Mouse (Mus musculus) heart, adult 2 months (tissue): Measurements from ENCODE around the gene Qtrt2. TPM values are rescaled to one million over a fixed set of nuclear protein-coding genes. Genes with fewer than 3 reads are reported as not detected.

Experiments
- DNase-seq, 2 experiments: peaks; one replicate each; pipeline ENCODE4 v3.0.0; 2021
- H3K27ac ChIP-seq: fragments of 200-600 bp; 2 replicates; pipeline ENCODE4 v1.8.1; 2022
- H3K27me3 ChIP-seq: fragments of 200-500 bp; 2 replicates; pipeline ENCODE4 v1.6.1; 2012; ENCODE audit warnings: mild to moderate bottlenecking, low read length, inconsistent platforms, mixed read lengths; ENCODE audit not compliant: control insufficient read depth, insufficient read depth
- H3K36me3 ChIP-seq: fragments of 200-500 bp; 2 replicates; pipeline ENCODE4 v1.6.1; 2012; ENCODE audit warnings: low read length, inconsistent platforms; ENCODE audit not compliant: control insufficient read depth, insufficient read depth
- H3K4me1 ChIP-seq: fragments of 200-500 bp; 2 replicates; pipeline ENCODE4 v1.6.1; 2011; ENCODE audit warnings: low read length; ENCODE audit not compliant: control insufficient read depth, insufficient read depth
- H3K4me3 ChIP-seq: fragments of 200-600 bp; 2 replicates; pipeline ENCODE4 v1.8.1; 2022
- H3K79me2 ChIP-seq: fragments of 200-500 bp; replicated peaks from 2 replicates; pipeline ENCODE4 v1.6.1; 2012; ENCODE audit warnings: mild to moderate bottlenecking, inconsistent platforms, low read length, moderate library complexity, mixed read lengths; ENCODE audit not compliant: control insufficient read depth, insufficient read depth
- H3K9ac ChIP-seq: fragments of 200-500 bp; 2 replicates; pipeline ENCODE4 v1.6.1; 2012; ENCODE audit warnings: low read depth, mild to moderate bottlenecking, control low read depth, inconsistent platforms, low read length, mixed read lengths
- CTCF ChIP-seq: fragments of 200-600 bp; IDR thresholded peaks from 2 replicates; pipeline ENCODE4 v1.8.1; 2022; ENCODE audit warnings: antibody characterized with exemption, mild to moderate bottlenecking, moderate library complexity
- EP300 ChIP-seq: fragments of 200-500 bp; IDR thresholded peaks from 2 replicates; pipeline ENCODE4 v1.6.1; 2011; ENCODE audit warnings: low read depth, low read length, control low read depth; ENCODE audit not compliant: insufficient read depth
- POLR2A ChIP-seq: fragments of 200-500 bp; IDR thresholded peaks from 2 replicates; pipeline ENCODE4 v1.6.1; 2011; ENCODE audit warnings: mild to moderate bottlenecking, low read depth, low read length, control low read depth; ENCODE audit not compliant: insufficient read depth
- WGBS: fragments of 180-500 bp; shearing (Covaris S2); methylation state at CpG from one replicate; pipeline ENCODE4 v1.1.7; 2018; 5-methylcytosine and 5-hydroxymethylcytosine counted together
- intact Hi-C: fragments of 180-260 bp; cut with DNase I; formaldehyde crosslinking; loops from one replicate; pipeline ENCODE4 v1.15.1; 2025
- polyA plus RNA-seq: library from polyadenylated mRNA; depleted of rRNA; stranded (reverse); fragments of >200 nt; gene quantifications from 2 replicates; pipeline ENCODE4 v1.2.3, GENCODE M21; 2012
- total RNA-seq, 2 experiments: library from RNA; stranded (reverse); gene quantifications; 2 replicates each; pipeline ENCODE4 v1.2.3; 2021

Gene Qtrt2
- total and polyA plus RNA-seq, 3 experiments, result 12.6 to 14.3 (median 13.0) TPM

GRCm38 (mm10) chr16:43925001-43925558, 1.5 kb downstream of the Qtrt2 start:
- WGBS, result 48% methylated on average over 6 of the region's 6 CpGs
- Histone ChIP-seq H3K4me1 (no peaks in the 10 kb centered on the region), H3K27ac (no peak overlapping the region), H3K9ac (no peak overlapping the region), H3K79me2 (no peaks in the 10 kb centered on the region), H3K4me3 (no peak overlapping the region), H3K27me3 (no peaks in the 10 kb centered on the region), H3K36me3 (no peaks in the 10 kb centered on the region)
- DNase-seq, result no peak
- intact Hi-C loops, result no loop called here
- TF ChIP-seq POLR2A (no peak), EP300 (no peak), CTCF (no peak)

- no peaks in the 10 kb centered on the region for H3K36me3 ChIP-seq
- no peak for TF ChIP-seq EP300
- no peak for TF ChIP-seq CTCF
- no peak for TF ChIP-seq POLR2A
- intact Hi-C loops, result no loop called here
- H3K9ac ChIP-seq, result no peak overlapping the region
- H3K4me1 ChIP-seq, result no peaks in the 10 kb centered on the region
- WGBS, result 57% methylated on average over 3 of the region's 3 CpGs
- H3K79me2 ChIP-seq, result no peaks in the 10 kb centered on the region
- H3K27me3 ChIP-seq, result no peaks in the 10 kb centered on the region
- H3K27ac ChIP-seq, result no peak overlapping the region
- no peak overlapping the region for H3K4me3 ChIP-seq
- DNase-seq, result no peak
Observed at GRCm38 (mm10) chr16:43922630-43923029, 4.0 kb downstream of the Qtrt2 start.

- DNase-seq, result no peak
- Histone ChIP-seq H3K36me3 (no peaks in the 10 kb centered on the region), H3K4me3 (no peak overlapping the region), H3K79me2 (no peaks in the 10 kb centered on the region), H3K9ac (no peak overlapping the region), H3K27me3 (no peaks in the 10 kb centered on the region), H3K4me1 (no peaks in the 10 kb centered on the region), H3K27ac (no peak overlapping the region)
- intact Hi-C loops, result no loop called here
- no peak for TF ChIP-seq EP300
- no peak for TF ChIP-seq CTCF
- no peak for TF ChIP-seq POLR2A
- WGBS, result 80% methylated on average over 2 of the region's 2 CpGs
Observed at GRCm38 (mm10) chr16:43922024-43922423, 4.6 kb downstream of the Qtrt2 start.

- intact Hi-C loops, result no loop called here
- H3K36me3 ChIP-seq, result no peaks in the 10 kb centered on the region
- no peaks in the 10 kb centered on the region for H3K79me2 ChIP-seq
- H3K27ac ChIP-seq, result no peak overlapping the region
- H3K9ac ChIP-seq, result no peak overlapping the region
- no peak for DNase-seq
- WGBS, result 78% methylated on average over 3 of the region's 3 CpGs
- TF ChIP-seq CTCF (no peak), POLR2A (no peak), EP300 (no peak)
- H3K4me3 ChIP-seq, result no peak overlapping the region
- H3K4me1 ChIP-seq, result no peaks in the 10 kb centered on the region
- no peaks in the 10 kb centered on the region for H3K27me3 ChIP-seq
Observed at GRCm38 (mm10) chr16:43918867-43919266, 7.7 kb downstream of the Qtrt2 start.

- intact Hi-C loops, result no loop called here
- no peak for TF ChIP-seq POLR2A
- peak; percentile 43 for TF ChIP-seq CTCF
- TF ChIP-seq EP300, result no peak
- Histone ChIP-seq H3K36me3 (no peaks in the 10 kb centered on the region), H3K27me3 (no peaks in the 10 kb centered on the region), H3K27ac (no peak overlapping the region), H3K4me3 (no peak overlapping the region), H3K9ac (no peak overlapping the region), H3K4me1 (no peaks in the 10 kb centered on the region), H3K79me2 (no peaks in the 10 kb centered on the region)
- no peak for DNase-seq
- 88% methylated on average over 2 of the region's 2 CpGs for whole genome bisulfite sequencing
Observed at GRCm38 (mm10) chr16:43908881-43909280, 17.7 kb downstream of the Qtrt2 start.

- intact Hi-C loops, result no loop called here
- Histone ChIP-seq H3K4me1 (no peaks in the 10 kb centered on the region), H3K27ac (no peak overlapping the region), H3K4me3 (no peak overlapping the region), H3K9ac (no peak overlapping the region), H3K79me2 (no peaks in the 10 kb centered on the region), H3K36me3 (no peaks in the 10 kb centered on the region), H3K27me3 (no peaks in the 10 kb centered on the region)
- DNase-seq, result no peak
- TF ChIP-seq EP300, result no peak
- TF ChIP-seq CTCF, result no peak
- TF ChIP-seq POLR2A, result no peak
Observed at GRCm38 (mm10) chr16:43900571-43900970, 26.0 kb downstream of the Qtrt2 start.
